Mouse (Mus musculus): ENCODE results near the gene Rps27. TPM values are rescaled to one million over a fixed set of nuclear protein-coding genes. Genes with fewer than 3 reads are reported as not detected.
"Not testable (repeated sequence)": the region's sequence is repeated elsewhere in the genome, so short reads cannot be mapped to it uniquely, and the experiment has no call there.

The Rps27 gene
- total RNA-seq (2021) = 1,000 to 10,000 TPM; 1,145 to 1,256 TPM

DNA sequence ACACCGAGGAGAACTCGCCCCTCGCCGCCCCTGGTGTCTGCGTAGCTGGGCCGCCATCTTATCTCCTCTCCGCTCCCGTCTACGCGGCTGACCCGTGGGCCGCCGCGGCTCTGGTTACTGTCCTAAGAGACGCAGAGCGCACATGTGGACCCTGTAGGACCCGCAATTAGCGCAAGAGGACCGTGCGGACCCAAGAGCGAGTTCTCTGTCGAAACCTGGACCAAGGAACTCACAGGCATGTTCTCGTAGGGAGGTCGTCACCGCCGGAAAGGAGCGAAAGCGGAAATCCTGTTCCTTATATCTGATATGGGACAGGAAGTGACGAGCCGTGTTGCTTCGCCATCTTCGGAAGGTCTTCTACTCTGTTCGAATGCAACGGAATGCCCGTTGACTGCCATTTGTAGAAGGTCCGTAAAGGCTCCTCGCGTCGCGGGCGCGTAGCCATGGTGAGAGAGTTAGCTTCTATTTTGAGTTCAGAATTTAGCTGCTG is at the start of gene Rps27, which contains the start of gene Rab13:
Gene Rps27 (minus strand): TSS at position 275 of the 490 bp plus-strand sequence.
Gene Rab13 (plus strand): TSS at position 319 of the 490 bp plus-strand sequence.
- intact Hi-C loops (cut with DNase I) = no loop called here
- peak; percentile 82 for DNase-seq

DNA sequence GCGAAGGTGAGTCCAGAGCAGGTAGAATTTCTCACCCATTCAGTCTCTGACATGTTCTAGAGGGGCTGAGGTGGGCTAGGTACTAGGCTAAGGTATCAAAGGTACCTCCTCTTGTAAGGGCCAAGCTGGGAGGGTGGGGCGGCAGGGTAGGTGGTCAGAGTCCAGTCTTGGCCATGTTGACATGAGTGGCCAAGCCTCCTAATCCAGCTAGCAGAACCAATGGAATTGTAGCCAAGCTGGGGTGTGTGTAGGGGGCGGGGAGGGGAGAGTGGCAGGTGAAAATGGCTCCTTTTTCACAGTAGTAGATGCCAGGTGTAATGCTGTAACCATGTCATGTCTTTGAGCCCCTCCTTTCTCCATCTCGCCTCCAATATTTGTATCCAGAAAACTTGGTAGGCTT is 45.1 kb upstream of the Rps27 start:
- no peak for DNase-seq
- intact Hi-C loops (cut with DNase I) = no loop called here

DNA sequence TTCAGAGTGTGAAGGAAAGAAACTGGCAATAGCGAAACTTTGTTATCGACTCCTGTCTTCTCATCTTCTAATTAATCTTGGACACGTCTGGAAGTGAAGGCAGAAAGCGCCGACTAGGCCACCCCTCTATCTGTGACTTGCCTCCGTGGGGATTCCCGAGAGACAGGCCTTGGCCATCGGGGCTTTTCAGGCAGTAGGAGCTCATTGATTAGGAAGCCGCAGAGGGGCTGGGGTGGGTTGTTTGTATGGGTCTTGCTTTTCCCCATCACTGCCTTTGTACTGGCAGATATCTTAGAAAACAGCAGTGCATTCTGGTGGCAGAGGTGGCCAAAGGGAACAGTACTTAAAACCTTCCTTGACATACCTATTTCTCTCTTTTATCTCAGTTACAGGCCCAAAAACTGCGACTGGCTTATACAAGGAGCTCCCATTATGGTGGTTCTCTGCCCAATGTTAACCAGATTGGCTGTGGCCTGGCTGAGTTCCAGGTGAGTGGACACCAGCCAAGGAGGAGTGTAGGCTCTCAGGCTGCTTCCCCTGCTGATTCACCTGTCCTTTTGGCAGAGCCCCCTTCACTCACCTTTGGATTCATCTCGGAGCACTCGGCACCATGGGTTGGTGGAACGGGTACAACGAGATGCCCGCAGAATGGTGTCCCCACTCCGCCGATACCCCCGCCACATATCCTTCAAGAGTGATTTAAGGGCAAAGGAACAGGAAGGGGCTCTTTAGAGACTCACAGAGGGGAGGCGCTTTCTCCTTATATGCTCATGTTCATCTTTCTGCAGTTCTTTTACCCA is 43.5 kb upstream of the Rps27 start:
- intact Hi-C loops (cut with DNase I) = no loop called here
- peak; percentile 80 for DNase-seq

DNA sequence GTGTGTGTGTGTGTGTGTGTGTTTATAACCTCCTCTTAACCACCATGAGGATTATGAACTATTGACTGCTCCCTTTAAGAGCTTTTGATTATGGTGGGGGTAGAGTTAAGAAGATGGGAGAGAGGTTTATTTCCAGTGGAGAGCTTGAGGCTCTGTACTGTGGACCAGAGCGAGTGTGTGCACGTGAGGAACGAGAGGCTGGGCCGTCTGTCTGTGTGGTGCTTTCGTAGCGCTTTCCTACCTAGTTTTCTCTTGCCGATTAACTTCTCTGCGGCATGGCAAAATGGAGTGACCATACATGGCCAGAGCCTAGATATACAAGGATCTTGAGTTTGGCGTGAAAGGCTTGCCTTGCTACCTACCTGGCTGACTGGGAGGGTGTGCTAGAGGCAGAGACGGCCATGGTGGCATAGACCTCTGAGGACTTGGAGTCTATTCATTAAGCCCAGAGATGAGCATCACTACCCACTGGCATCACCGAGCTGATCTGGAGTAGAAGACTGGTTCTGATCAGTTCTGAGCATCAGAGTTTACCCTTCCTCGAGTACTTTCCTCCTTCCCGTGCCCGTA is 42.4 kb upstream of the Rps27 start:
- intact Hi-C loops (cut with DNase I) = no loop called here
- DNase-seq = no peak

DNA sequence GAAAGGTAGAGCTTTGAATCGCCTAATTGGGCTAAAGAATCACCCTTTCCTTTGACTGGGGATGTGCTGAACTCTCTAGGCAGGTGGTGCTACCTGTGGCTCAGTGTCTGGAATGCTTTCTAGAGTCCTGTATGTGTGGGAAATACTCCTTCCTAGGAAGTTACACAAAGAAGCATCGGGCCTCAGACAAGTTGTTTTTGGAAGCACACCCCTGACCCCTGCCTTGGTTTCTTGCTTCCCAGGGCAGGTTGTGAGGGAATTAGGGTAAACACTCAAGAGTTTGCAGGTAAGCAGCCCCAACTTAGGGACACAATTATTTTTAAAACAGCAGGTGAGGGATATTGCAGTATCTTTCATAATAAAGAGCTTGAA is 41.7 kb upstream of the Rps27 start:
- intact Hi-C loops (cut with DNase I) = no loop called here

DNA sequence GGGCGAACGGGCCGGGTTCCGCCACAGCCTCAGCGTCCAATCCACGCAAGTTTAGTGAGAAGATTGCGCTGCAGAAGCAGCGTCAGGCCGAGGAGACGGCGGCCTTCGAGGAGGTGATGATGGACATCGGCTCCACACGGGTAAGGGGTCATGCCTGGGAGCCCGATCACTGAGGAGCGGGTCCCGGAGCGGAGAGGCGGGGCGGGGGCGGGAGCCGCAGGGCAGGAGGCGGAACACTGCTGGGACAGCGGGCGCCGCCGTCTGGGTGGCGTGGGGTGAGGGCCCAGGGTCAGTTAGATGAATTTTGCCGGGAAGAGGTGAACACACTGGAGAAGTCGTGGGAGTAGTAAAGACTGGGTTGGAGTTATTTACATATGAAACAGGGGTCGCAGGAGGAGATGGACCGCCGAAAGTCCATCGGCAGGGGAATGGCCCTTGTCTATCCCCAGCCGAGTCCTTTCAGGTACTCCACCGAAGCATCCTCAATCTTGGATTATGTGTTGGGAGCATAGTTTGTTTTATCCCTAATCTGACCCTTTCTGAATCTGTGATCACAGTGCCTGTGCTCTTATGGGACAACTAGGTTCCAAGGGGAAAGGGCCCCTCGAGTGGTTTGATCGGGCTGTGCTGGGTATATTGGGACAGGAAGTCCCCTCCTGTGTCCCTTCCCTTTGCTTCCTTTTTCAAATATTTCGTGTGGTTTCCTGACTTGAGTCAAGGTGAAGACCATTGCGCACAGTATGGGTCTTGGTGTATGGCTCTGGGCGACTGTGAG is 41.2 kb upstream of the Rps27 start:
- DNase-seq = no peak
- intact Hi-C loops (cut with DNase I) = no loop called here

More for the DNA sequence above, 41.7 kb upstream of the Rps27 start:
- DNase-seq = no peak

DNA sequence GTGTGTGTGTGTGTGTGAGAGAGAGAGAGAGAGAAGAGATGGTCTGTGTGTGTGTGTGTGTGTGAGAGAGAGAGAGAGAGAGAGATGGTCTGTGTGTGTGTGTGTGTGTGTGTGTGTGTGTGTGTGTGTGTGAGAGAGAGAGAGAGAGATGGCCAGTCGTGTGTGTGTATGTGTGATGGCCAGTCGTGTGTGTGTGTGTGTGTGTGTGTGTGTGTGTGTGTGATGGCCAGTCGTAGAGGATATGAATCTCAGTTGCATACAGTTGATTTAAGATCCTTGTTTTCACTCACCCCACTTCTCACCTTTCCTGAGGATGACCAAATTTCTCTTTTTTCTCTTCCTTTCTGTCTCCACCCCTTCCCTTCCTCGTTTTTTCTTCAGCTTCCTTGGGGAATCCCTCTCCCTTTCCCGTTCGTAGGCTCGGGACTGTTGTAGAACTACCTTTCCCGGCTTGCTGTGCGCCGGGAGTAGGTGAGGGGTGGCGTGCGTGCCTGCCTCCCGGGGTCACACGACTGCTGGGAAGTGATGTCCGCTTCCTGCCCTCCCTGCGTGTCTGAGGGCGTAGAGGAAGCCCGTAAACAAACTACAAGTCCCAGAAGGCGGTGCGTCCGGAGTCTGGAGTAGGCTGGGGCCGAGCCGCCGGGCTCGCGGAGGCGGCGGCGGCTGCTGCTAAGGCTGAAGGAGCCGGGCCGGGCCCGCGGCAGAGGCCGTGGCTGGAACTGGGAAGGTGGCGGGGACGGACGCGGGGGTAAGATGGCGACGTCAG is 40.4 kb upstream of the Rps27 start, which contains the start of gene Crtc2:
Gene Crtc2 (plus strand): TSS at position 511 of the 766 bp plus-strand sequence.
- DNase-seq = peak; percentile 97
- intact Hi-C loops (cut with DNase I) = no loop called here

DNA sequence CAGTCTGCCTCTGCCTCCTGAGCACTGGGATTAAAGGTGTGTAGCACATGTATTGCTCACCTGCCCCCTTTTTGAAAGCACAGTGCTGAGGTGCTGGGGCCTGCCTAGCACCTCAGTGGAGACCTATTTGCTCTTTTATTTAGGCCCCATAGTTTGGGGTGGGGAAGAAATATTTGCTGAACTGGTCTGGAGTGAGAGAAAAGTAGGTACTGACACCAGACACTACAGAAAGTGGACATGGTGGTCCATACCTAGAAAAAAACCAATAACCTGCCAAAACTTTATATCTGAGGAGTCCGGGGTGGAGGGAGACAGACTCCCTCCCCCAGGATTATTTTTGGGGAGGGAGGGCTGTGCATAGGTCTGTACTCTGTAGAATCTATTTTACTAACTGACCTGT is 39.7 kb upstream of the Rps27 start:
- intact Hi-C loops (cut with DNase I) = not testable (repeated sequence)

DNA sequence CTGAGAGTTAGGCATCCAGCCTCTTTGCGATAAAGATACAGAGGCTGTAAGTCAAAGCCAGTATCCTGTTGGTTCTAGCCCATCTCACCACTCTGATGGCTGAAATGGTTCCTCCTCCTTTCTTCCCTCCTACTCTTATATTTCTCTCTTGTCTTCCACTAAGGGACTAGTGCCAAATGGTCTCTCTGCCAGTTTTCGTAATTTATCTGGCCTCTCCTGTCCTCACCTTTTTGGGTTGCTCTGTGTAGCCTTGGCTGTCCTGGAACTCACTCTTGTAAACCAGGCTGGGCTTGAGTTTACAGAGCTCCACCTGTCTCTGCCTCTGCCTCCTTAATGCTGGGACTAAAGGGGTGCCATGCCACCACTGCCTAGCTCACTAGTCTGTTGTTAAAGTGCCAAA is 39.2 kb upstream of the Rps27 start:
- DNase-seq; intact Hi-C loops (cut with DNase I): not testable (repeated sequence)

More for the DNA sequence above, 39.7 kb upstream of the Rps27 start:
- DNase-seq = not testable (repeated sequence)

DNA sequence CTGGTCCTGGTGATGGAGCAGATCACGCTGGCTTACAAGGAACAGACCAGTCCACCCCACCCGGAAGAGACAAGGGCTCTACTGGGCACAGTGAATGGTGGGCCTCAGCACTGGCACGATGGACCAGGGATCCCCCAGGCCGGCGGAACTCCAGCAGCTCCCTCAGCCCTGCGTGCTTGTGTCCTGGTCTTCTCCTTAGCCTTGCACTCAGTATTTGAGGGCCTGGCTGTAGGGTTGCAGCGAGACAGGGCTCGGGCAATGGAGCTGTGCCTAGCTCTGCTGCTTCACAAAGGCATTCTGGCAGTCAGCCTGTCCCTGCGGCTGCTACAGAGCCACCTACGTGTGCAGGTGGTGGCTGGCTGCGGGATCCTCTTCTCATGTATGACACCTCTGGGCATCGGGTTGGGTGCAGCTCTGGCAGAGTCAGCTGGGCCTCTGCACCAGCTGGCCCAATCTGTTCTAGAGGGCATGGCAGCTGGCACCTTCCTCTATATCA is 38.3 kb upstream of the Rps27 start:
- intact Hi-C loops (cut with DNase I); DNase-seq: not testable (repeated sequence)

DNA sequence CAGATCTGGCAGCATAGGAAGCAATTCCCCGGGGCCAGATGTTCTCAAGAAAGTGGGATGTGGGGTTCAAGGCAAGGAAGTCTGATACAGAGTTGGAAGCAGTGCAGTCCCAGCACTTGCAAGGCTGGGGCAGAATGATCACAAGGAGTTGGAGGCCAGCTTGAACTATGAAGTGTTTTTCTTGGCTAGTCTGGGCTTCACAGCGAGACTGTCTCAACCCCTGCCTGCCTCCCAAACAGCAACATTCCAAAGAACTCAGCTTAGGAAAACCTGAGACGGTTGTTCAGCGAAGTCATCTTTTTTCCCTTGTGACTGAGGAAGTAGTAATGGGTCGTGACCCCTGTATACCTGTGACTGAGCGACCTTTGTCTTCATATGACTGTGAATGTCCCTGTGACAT is 37.3 kb upstream of the Rps27 start:
- intact Hi-C loops (cut with DNase I) = no loop called here
- no peak for DNase-seq

DNA sequence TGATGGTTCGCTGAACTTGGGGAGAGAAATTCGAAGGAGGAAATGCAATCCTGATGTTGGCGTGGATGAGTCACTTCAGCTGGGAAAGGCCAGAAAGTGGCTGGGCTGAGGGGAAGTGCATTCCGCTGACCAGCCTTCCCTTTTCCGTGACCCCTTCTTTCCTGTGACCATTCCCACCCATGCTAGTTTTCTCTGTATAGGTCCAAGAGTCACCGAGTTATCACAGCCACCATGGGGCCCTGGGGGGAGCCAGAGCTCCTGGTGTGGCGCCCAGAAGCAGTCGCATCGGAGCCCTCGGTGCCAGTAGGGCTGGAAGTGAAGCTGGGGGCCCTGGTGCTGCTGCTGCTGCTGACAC is 35.3 kb upstream of the Rps27 start:
- DNase-seq = no peak
- intact Hi-C loops (cut with DNase I) = no loop called here

DNA sequence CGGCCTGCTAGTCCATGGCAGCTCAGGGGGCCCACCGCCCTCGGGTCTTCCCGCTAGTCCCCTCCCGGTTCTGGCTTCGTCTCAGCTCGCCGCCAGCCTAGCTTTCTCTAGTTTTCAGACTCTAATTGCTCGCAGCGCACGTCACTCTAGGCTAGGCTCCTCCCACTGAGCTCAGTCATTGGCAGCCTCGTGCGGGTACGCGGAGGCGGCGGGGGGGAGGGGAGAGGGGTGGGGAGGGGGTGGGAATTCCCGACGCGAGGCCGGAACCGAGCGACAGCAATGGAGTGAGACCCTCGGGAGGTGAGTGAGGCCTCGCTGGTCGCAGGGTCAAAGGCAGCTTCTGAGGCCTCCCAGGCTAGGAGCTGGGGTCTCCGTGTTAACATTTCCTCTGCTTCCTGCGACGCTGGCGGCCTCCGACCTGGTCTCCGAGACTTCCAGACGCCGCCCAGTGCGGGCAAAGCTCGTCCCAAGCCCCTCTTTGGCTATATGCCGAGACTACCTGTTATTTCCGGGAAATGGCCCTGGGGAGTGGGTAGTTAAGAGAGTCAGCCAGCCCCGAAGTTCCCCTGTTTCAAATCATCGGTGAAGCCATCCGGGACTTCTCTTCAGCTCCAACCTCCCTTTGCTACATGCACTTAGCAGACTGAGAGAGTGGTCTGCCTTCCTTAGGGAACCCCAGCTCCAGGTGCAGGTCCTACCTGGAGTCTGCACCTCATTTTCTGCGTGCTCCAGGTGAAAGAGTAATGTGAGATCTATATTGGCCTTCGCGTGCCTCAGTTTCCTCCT is 34.7 kb upstream of the Rps27 start, which contains the start of gene Slc39a1:
Gene Slc39a1 (plus strand): TSS at position 213 of the 786 bp plus-strand sequence.
- peak; percentile 96 for DNase-seq
- intact Hi-C loops (cut with DNase I) = no loop called here

DNA sequence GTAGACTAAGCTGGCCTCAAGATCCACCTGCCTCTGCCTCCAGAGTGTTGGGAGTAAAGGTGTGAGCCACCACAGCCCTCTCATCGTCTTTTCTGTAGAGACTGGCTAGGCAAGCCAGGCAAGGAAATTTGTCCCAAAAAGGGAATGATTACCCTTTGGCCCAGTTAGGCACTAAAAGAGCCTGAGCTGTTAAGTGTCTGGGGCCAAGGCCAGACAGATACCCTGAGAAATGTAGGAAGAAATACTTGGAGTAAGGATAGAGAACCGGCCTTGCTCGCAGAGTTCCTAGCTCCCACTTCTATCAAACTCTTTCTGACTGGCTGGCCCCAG is 34.1 kb upstream of the Rps27 start:
- no peak for DNase-seq
- intact Hi-C loops (cut with DNase I) = no loop called here

DNA sequence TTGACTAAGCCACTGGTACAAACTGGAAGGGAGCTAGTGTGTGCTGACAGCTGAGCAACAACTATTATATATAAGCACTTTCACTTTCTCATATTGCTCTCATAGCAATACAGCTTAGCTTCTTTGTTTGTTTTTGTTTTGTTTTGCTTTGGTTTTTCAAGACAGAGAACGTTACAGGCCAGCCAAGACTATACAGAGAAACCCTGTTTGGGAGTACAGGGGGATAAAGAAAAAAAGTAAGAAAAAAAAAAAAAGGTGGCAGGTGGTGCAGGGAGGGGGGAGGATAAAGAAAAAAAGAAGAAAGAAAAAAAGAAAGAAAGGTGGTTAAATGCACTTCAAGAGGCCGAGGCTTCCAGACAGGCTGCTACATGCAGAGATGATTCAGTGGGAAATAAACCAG is 32.0 kb upstream of the Rps27 start:
- DNase-seq = no peak
- intact Hi-C loops (cut with DNase I) = no loop called here

DNA sequence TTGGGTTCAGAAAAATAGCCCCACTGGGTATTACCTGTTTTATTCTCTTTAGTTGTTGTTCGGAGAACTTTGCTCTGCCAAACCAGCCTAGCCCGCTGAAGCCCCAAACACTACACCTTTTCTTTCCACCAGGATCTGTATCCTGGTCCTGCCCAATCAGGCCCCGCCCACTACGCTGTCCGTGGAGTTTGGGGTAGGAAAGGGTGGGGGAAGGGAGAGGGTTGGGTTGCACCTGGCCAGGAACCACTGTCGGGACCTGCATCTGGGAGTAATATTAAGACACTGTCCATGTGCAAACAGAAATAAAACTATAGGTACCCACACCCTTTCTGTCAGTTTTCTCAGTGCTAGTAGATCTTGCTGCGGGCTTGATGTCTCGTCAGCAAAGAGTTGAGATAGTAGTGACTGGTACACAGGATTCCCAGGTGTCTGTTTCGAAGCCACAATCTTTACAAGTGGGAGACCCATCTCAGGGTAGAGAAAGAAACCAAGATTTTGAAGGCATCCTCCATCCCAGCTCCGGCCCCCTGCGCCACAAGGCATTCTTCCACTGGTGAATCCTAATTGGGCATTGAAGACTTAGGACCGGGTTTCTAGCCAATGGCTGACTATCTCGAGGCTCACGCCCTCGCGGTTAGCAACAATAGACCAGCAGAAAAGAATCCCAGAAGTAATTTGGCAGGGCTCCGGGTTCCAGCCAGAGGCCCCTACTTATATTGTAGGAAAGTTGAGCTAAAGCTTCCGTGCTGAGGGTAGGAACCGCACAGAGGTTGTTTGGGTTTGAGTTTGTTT is 29.7 kb upstream of the Rps27 start, which contains the start of gene Creb3l4:
Gene Creb3l4 (minus strand): TSS at position 529 of the 792 bp plus-strand sequence.
- intact Hi-C loops (cut with DNase I) = no loop called here
- peak; percentile 31 for DNase-seq

DNA sequence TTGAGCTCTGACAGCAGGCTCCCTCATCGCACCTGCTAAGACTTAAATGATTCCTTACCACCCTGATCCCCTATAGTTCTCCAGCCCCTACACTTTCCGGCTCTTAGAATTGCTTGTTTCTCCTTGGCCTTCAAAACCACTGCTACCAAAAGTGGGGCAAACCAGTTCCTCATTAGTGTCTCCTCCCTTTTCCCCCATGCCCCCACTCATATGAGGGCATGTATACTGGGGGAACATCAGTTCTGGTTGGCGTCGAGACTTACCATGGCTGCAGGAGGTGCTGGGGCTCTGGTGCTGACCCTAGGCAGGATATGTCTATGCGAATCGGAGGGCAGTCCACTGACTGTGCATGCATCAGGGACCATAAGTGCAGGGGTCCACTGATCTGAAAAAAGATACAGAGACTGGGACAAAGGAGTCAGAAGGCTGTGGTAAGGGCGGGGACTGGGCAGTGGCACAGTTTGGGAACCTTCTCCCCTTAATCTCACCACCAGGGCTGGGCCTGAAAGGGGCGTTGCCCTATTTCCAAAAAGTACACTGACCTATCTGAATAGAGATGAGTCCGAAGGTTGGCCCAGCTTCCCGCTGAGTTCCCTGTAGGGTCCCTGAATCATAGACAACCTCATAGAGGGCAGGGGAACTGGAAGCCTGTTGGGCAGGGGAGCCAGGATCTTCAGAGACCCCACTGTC is 28.4 kb upstream of the Rps27 start:
- no peak for DNase-seq
- intact Hi-C loops (cut with DNase I) = no loop called here

DNA sequence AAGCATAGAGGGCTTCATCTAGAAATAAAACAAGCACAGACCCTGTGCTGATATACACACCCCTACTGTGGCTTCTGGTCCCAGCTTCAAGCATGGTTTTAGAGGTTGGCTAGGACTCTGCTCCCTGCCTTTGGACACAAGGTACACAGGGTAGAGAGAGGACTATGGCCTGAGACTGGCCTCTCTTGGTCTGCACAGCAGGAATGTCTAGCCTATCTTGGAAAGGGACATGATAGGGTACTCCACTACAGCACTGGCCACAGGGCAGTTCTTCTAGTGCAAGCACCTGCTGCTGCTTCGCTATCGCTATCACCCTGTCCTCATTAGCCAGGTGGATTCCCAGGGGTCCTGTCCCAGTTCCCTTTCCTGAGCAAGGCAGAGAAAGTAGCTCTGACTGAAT is 27.8 kb upstream of the Rps27 start:
- no peak for DNase-seq
- intact Hi-C loops (cut with DNase I) = no loop called here
